Mouse (Mus musculus): ENCODE measurements around the gene Tex264. TPM values are rescaled to one million over a fixed set of nuclear protein-coding genes. Genes with fewer than 3 reads are reported as not detected.

Gene Tex264
- polyA plus RNA-seq, 1 experiment from 2014 or later: 36.8 TPM

- no peak overlapping the region for H3K9ac ChIP-seq (ENCODE audit: low read depth, low read length)
- no peak for ATAC-seq (replicated peaks; ENCODE audit: insufficient number of reproducible peaks, low FRiP score, low TSS enrichment)
- no peaks in the 10 kb centered on the region for H3K4me1 ChIP-seq (ENCODE audit: control insufficient read depth, insufficient read depth, low read length)
- no peak overlapping the region for H3K4me3 ChIP-seq (ENCODE audit: low read depth, low read length)
- whole genome bisulfite sequencing (ENCODE audit: insufficient replicate concordance): 84% methylated on average over 2 of the region's 2 CpGs
- H3K9me3 ChIP-seq (replicated peaks; ENCODE audit: control insufficient read depth, low read length): no peaks in the 10 kb centered on the region
- peaks cover 18% of the 10 kb centered on the region for H3K36me3 ChIP-seq (ENCODE audit: control insufficient read depth, insufficient read depth, low read length)
- no peak overlapping the region for H3K27ac ChIP-seq (ENCODE audit: low read depth, low read length)
- H3K4me2 ChIP-seq: no peak overlapping the region
- H3K27me3 ChIP-seq (ENCODE audit: control insufficient read depth, insufficient read depth, low read length): no peaks in the 10 kb centered on the region
These were observed 26.7 kb upstream of the Tex264 start for GRCm38 (mm10) chr9:106712470-106712869.

DNA sequence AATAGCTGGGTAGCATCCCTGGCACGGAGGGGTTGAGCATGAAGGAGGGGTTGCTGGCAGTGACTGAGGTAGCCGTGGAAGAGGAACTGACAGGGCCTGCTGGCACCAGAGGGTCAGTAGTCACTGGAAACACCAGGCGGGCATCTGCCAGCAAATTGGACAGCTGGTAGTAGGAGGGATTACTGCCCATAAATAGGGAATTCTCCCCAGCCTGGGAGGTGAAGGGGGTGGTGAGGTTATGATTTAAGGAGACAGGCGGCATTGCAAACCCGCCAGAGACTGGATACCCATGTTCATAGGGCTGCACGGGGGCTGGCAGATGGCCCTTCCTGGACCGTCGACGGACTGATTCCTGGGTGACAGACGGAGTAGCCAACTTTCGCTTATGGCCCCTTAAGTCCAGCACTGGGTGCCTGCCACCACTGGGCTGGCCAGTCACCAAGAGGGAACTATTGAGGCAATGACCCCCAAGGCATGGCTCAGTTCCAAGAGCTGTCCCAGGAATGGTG lies 7.3 kb upstream of the Tex264 start:
- 89% methylated on average over 11 of the region's 11 CpGs for WGBS (ENCODE audit: insufficient replicate concordance)
- Histone ChIP-seq H3K4me2 (no peak overlapping the region), H3K4me3 (ENCODE audit: low read depth, low read length) (no peak overlapping the region), H3K36me3 (ENCODE audit: control insufficient read depth, insufficient read depth, low read length) (peaks cover 9% of the 10 kb centered on the region), H3K9me3 (replicated peaks; ENCODE audit: control insufficient read depth, low read length) (no peaks in the 10 kb centered on the region), H3K27me3 (ENCODE audit: control insufficient read depth, insufficient read depth, low read length) (no peaks in the 10 kb centered on the region), H3K27ac (ENCODE audit: low read depth, low read length) (no peak overlapping the region), H3K4me1 (ENCODE audit: control insufficient read depth, insufficient read depth, low read length) (no peaks in the 10 kb centered on the region), H3K9ac (ENCODE audit: low read depth, low read length) (no peak overlapping the region)
- ATAC-seq (replicated peaks; ENCODE audit: insufficient number of reproducible peaks, low FRiP score, low TSS enrichment): no peak

DNA sequence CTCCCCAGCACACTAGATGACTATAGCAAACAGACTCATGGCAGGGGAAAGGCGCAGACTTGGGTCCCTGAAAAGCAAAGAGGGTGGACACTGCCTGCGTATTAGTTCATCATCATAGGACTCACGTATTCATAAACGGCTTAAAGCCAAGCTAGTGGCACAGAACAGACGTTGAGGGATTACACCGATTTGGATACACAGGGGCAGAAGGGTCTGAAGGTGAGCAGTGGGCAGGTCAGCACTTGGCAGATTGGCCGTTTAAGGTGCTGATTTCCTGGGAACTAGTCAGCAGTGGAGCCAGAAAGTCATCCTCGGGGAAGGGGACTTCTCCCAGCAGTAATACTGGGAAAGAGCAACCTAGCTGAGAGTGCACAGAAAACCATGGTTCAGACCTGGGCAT lies 3.1 kb upstream of the Tex264 start:
- peaks cover 6% of the 10 kb centered on the region for H3K36me3 ChIP-seq (ENCODE audit: control insufficient read depth, insufficient read depth, low read length)
- no peaks in the 10 kb centered on the region for H3K27me3 ChIP-seq (ENCODE audit: control insufficient read depth, insufficient read depth, low read length)
- H3K4me1 ChIP-seq (ENCODE audit: control insufficient read depth, insufficient read depth, low read length): peaks cover 11% of the 10 kb centered on the region
- H3K9me3 ChIP-seq (replicated peaks; ENCODE audit: control insufficient read depth, low read length): no peaks in the 10 kb centered on the region
- 75% methylated on average over 8 of the region's 8 CpGs for WGBS (ENCODE audit: insufficient replicate concordance)
- no peak for ATAC-seq (replicated peaks; ENCODE audit: insufficient number of reproducible peaks, low FRiP score, low TSS enrichment)
- no peak overlapping the region for H3K4me2 ChIP-seq
- no peak overlapping the region for H3K4me3 ChIP-seq (ENCODE audit: low read depth, low read length)
- H3K27ac ChIP-seq (ENCODE audit: low read depth, low read length): no peak overlapping the region
- H3K9ac ChIP-seq (ENCODE audit: low read depth, low read length): no peak overlapping the region

DNA sequence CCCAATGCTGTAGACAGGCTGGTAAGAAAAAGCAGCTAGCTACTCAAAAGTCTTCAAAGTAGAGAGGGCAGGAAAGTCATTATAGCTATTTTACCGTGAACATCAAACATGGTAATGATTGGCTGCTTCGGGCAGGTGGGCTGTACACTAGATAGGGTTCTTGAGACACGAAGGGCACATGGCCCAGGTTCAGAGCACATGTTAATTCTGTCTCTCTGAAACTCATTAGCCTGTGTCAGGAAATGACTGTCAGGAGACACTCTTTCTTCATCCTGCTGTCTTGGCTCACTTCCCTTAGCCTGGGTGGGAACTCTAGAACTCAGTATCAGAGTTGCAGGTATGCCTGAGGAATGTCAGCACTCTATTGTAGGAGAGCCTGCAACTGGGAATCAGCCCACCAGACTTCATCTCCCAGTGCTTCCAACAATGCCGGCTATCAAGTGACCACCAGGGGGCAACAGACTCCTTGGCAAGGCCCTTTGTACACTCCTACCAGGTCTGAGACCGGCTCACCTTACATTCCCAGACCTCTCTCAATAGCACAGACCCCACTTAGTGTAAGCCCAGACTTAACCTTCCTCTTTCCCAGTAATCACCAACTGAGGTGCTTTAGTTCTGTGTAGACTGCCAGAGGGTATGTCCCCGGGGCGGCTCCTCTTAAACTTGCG lies 1.4 kb upstream of the Tex264 start:
- Histone ChIP-seq H3K4me3 (ENCODE audit: low read depth, low read length) (no peak overlapping the region), H3K9ac (ENCODE audit: low read depth, low read length) (no peak overlapping the region), H3K27me3 (ENCODE audit: control insufficient read depth, insufficient read depth, low read length) (no peaks in the 10 kb centered on the region), H3K4me1 (ENCODE audit: control insufficient read depth, insufficient read depth, low read length) (peaks cover 11% of the 10 kb centered on the region), H3K36me3 (ENCODE audit: control insufficient read depth, insufficient read depth, low read length) (no peaks in the 10 kb centered on the region; the same call in 1 of the 2 replicates), H3K27ac (ENCODE audit: low read depth, low read length) (no peak overlapping the region), H3K9me3 (replicated peaks; ENCODE audit: control insufficient read depth, low read length) (no peaks in the 10 kb centered on the region), H3K4me2 (peak overlapping the region; percentile 49)
- 0 out of 2 replicates have a peak, but pooled peaks have one; percentile 12 for ATAC-seq (replicated peaks; ENCODE audit: insufficient number of reproducible peaks, low FRiP score, low TSS enrichment)
- 30% methylated on average over 8 of the region's 8 CpGs for WGBS (ENCODE audit: insufficient replicate concordance)

DNA sequence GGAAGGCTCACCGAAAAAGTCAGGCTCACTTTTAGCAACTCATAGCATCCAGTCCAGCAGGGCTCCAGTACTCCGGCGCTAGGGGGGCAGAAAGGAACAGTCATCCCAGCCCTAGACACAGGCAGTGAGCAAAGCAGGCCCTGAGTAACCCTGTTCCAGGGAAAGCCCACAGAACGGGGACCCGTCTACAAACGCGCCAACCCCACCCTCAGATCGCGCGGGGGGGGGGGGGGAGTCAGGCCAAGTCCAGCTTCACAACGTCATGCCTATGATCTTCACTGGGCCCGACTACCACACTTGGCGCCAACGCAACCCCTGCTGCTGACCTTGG lies 844 bp downstream of the Tex264 start:
- Histone ChIP-seq H3K36me3 (ENCODE audit: control insufficient read depth, insufficient read depth, low read length) (peaks cover 5% of the 10 kb centered on the region; the same call in 1 of the 2 replicates), H3K9me3 (replicated peaks; ENCODE audit: control insufficient read depth, low read length) (no peaks in the 10 kb centered on the region), H3K27ac (ENCODE audit: low read depth, low read length) (no peak overlapping the region), H3K4me3 (ENCODE audit: low read depth, low read length) (peak overlapping the region; percentile 88), H3K9ac (ENCODE audit: low read depth, low read length) (peak overlapping the region; percentile 84), H3K4me2 (peak overlapping the region; percentile 96), H3K27me3 (ENCODE audit: control insufficient read depth, insufficient read depth, low read length) (no peaks in the 10 kb centered on the region), H3K4me1 (ENCODE audit: control insufficient read depth, insufficient read depth, low read length) (peaks cover 11% of the 10 kb centered on the region)
- no peak; the same call in 1 of the 2 replicates for ATAC-seq (replicated peaks; ENCODE audit: insufficient number of reproducible peaks, low FRiP score, low TSS enrichment)
- WGBS (ENCODE audit: insufficient replicate concordance): 3% methylated on average over 13 of the region's 14 CpGs

GRCm38 (mm10) chr9:106684093-106684872 lies 1.4 kb downstream of the Tex264 start:
- no peak overlapping the region for H3K27ac ChIP-seq (ENCODE audit: low read depth, low read length)
- 69% methylated on average over 6 of the region's 6 CpGs for WGBS (ENCODE audit: insufficient replicate concordance)

DNA sequence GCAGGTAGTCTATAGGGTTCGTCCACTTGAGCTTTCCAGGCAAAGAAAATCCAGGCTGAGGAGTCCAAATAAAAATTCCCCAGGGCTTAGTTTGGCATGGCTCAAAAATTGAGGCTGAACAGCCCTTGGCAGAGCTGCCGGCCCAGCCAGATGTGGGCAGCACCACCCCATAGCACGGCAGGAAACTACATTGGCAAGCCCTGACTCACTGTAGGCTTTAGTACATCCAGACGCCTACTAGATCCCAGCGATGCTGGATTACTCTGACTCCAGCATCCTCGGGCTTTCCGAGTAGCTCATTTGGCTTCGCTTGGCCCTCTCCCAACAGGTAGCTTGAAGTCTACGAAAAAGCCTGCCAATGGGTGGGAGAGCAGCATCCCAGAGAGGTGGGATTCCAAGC lies 4.7 kb downstream of the Tex264 start:
- H3K27ac ChIP-seq (ENCODE audit: low read depth, low read length): no peak overlapping the region
- peaks cover 5% of the 10 kb centered on the region for H3K36me3 ChIP-seq (ENCODE audit: control insufficient read depth, insufficient read depth, low read length)
- 85% methylated on average over 9 of the region's 9 CpGs for WGBS (ENCODE audit: insufficient replicate concordance)

More at GRCm38 (mm10) chr9:106684093-106684872, 1.4 kb downstream of the Tex264 start:
- Histone ChIP-seq H3K4me1 (ENCODE audit: control insufficient read depth, insufficient read depth, low read length) (peaks cover 11% of the 10 kb centered on the region), H3K27me3 (ENCODE audit: control insufficient read depth, insufficient read depth, low read length) (no peaks in the 10 kb centered on the region), H3K36me3 (ENCODE audit: control insufficient read depth, insufficient read depth, low read length) (peaks cover 5% of the 10 kb centered on the region), H3K4me2 (peak overlapping the region; percentile 96), H3K4me3 (ENCODE audit: low read depth, low read length) (peak overlapping the region; percentile 88), H3K9me3 (replicated peaks; ENCODE audit: control insufficient read depth, low read length) (no peaks in the 10 kb centered on the region), H3K9ac (ENCODE audit: low read depth, low read length) (peak overlapping the region; percentile 84)
- ATAC-seq (replicated peaks; ENCODE audit: insufficient number of reproducible peaks, low FRiP score, low TSS enrichment): no peak

DNA sequence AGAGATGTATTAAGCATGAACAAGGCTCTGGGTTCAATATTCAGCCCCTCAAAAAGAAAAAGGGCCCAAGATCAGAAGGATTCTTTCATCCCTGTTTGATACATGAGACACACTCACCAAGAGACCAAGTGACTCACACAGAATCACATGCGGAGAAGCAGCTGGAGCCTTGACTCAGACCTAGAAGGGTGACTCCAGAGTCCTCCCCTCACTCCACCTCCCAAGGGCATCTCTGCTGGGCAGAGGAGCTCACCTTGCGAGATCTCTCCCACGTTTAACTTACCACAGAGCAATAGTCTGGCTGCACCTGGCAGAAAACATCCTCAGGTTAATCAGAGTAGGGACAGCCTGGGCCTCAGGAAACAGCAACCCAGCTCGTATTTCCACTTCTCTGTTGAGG lies 7.5 kb downstream of the Tex264 start:
- Histone ChIP-seq H3K4me2 (no peak overlapping the region), H3K27me3 (ENCODE audit: control insufficient read depth, insufficient read depth, low read length) (no peaks in the 10 kb centered on the region), H3K9me3 (replicated peaks; ENCODE audit: control insufficient read depth, low read length) (no peaks in the 10 kb centered on the region), H3K4me1 (ENCODE audit: control insufficient read depth, insufficient read depth, low read length) (no peaks in the 10 kb centered on the region), H3K4me3 (ENCODE audit: low read depth, low read length) (no peak overlapping the region), H3K36me3 (ENCODE audit: control insufficient read depth, insufficient read depth, low read length) (peaks cover 7% of the 10 kb centered on the region), H3K27ac (ENCODE audit: low read depth, low read length) (no peak overlapping the region), H3K9ac (ENCODE audit: low read depth, low read length) (no peak overlapping the region)
- no peak for ATAC-seq (replicated peaks; ENCODE audit: insufficient number of reproducible peaks, low FRiP score, low TSS enrichment)
- WGBS (ENCODE audit: insufficient replicate concordance): 70% methylated on average over 4 of the region's 4 CpGs

More for the DNA sequence above, 4.7 kb downstream of the Tex264 start:
- H3K9ac ChIP-seq (ENCODE audit: low read depth, low read length): no peak overlapping the region
- ATAC-seq (replicated peaks; ENCODE audit: insufficient number of reproducible peaks, low FRiP score, low TSS enrichment): no peak
- no peaks in the 10 kb centered on the region for H3K9me3 ChIP-seq (replicated peaks; ENCODE audit: control insufficient read depth, low read length)
- H3K4me2 ChIP-seq: no peak overlapping the region
- H3K4me3 ChIP-seq (ENCODE audit: low read depth, low read length): no peak overlapping the region
- H3K27me3 ChIP-seq (ENCODE audit: control insufficient read depth, insufficient read depth, low read length): no peaks in the 10 kb centered on the region
- peaks cover 6% of the 10 kb centered on the region; the same call in 1 of the 2 replicates for H3K4me1 ChIP-seq (ENCODE audit: control insufficient read depth, insufficient read depth, low read length)

Measured in heart, embryonic 11.5 days (tissue).